Mouse (Mus musculus): Measurements from ENCODE around the gene Atxn7l2. TPM values are rescaled to one million over a fixed set of nuclear protein-coding genes. Genes with fewer than 3 reads are reported as not detected.

The Atxn7l2 gene
- polyA plus RNA-seq, 1 experiment from 2014 or later, result 18.1 TPM

- peaks cover 2% of the 10 kb centered on the region for H3K4me1 ChIP-seq
- peaks cover 46% of the 10 kb centered on the region for H3K27me3 ChIP-seq (ENCODE audit: low read depth, poor library complexity, severe bottlenecking)
- no peak overlapping the region for H3K27ac ChIP-seq (replicated peaks)
Observed at GRCm38 (mm10) chr3:108220661-108221060, 9.9 kb upstream of the Atxn7l2 start.

GRCm38 (mm10) chr3:108214734-108215133, 4.0 kb upstream of the Atxn7l2 start:
- Histone ChIP-seq H3K9me3 (replicated peaks) (no peaks in the 10 kb centered on the region), H3K4me1 (peaks cover 7% of the 10 kb centered on the region), H3K27me3 (ENCODE audit: low read depth, poor library complexity, severe bottlenecking) (no peaks in the 10 kb centered on the region), H3K4me3 (no peak overlapping the region), H3K36me3 (no peaks in the 10 kb centered on the region), H3K27ac (replicated peaks) (no peak overlapping the region)
- 23% methylated on average over 5 of the region's 5 CpGs for WGBS
- DNase-seq (ENCODE audit: low spot score), result no peak

More at GRCm38 (mm10) chr3:108220661-108221060, 9.9 kb upstream of the Atxn7l2 start:
- H3K36me3 ChIP-seq, result no peaks in the 10 kb centered on the region
- H3K9me3 ChIP-seq (replicated peaks), result no peaks in the 10 kb centered on the region
- no peak for DNase-seq (ENCODE audit: low spot score)
- 85% methylated on average over 3 of the region's 3 CpGs for WGBS
- H3K4me3 ChIP-seq, result no peak overlapping the region

DNA sequence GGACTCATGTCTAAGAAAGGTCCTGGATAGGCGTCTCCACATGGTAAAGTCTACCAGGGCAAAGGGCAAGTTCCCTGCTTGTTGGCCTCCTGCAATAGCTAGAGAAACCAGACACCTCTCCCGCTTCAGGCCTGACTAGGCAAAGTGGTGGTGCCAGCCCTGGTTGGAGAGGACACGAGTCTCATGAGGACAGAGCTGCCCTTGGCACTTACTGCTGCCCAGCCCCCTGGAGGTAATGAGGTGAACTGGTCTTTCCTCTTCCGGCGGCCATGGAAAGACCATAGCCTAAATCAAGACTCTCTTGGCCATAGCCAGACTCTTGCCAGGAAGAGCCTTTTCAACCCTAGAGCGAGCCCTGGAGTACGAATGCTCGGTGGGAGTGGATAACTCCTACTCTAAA, 1.7 kb upstream of the Atxn7l2 start:
- Histone ChIP-seq H3K27ac (replicated peaks) (no peak overlapping the region), H3K27me3 (ENCODE audit: low read depth, poor library complexity, severe bottlenecking) (no peaks in the 10 kb centered on the region), H3K4me1 (peaks cover 24% of the 10 kb centered on the region), H3K9me3 (replicated peaks) (no peaks in the 10 kb centered on the region), H3K36me3 (peaks cover 11% of the 10 kb centered on the region), H3K4me3 (no peak overlapping the region)
- WGBS, result 83% methylated on average over 8 of the region's 8 CpGs
- DNase-seq (ENCODE audit: low spot score), result no peak

- H3K9me3 ChIP-seq (replicated peaks), result no peaks in the 10 kb centered on the region
- peaks cover 25% of the 10 kb centered on the region for H3K4me1 ChIP-seq
- H3K4me3 ChIP-seq, result peak overlapping the region; percentile 79
- DNase-seq (ENCODE audit: low spot score), result no peak
- no peak overlapping the region for H3K27ac ChIP-seq (replicated peaks)
- peaks cover 17% of the 10 kb centered on the region for H3K36me3 ChIP-seq
- H3K27me3 ChIP-seq (ENCODE audit: low read depth, poor library complexity, severe bottlenecking), result no peaks in the 10 kb centered on the region
- 94% methylated on average over 6 of the region's 6 CpGs for WGBS
Observed at GRCm38 (mm10) chr3:108211845-108212244, 1.1 kb upstream of the Atxn7l2 start.

- Histone ChIP-seq H3K27ac (replicated peaks) (peak overlapping the region; percentile 100), H3K9me3 (replicated peaks) (no peaks in the 10 kb centered on the region), H3K27me3 (ENCODE audit: low read depth, poor library complexity, severe bottlenecking) (no peaks in the 10 kb centered on the region), H3K36me3 (peaks cover 33% of the 10 kb centered on the region), H3K4me3 (peak overlapping the region; percentile 79), H3K4me1 (peaks cover 27% of the 10 kb centered on the region)
- DNase-seq (ENCODE audit: low spot score), result peak; percentile 98
- WGBS, result 1% methylated on average over 72 of the region's 72 CpGs
Observed at GRCm38 (mm10) chr3:108209946-108210770, 576 bp downstream of the Atxn7l2 start.

- H3K4me3 ChIP-seq, result peak overlapping the region; percentile 79
- H3K9me3 ChIP-seq (replicated peaks), result no peaks in the 10 kb centered on the region
- peaks cover 40% of the 10 kb centered on the region for H3K36me3 ChIP-seq
- DNase-seq (ENCODE audit: low spot score), result peak; percentile 30
- H3K27ac ChIP-seq (replicated peaks), result peak overlapping the region; percentile 100
- peaks cover 27% of the 10 kb centered on the region for H3K4me1 ChIP-seq
- H3K27me3 ChIP-seq (ENCODE audit: low read depth, poor library complexity, severe bottlenecking), result no peaks in the 10 kb centered on the region
- 10% methylated on average over 8 of the region's 8 CpGs for WGBS
Observed at GRCm38 (mm10) chr3:108209536-108209935, 1.2 kb downstream of the Atxn7l2 start.

GRCm38 (mm10) chr3:108209001-108209400, 1.7 kb downstream of the Atxn7l2 start:
- WGBS, result 65% methylated on average over 3 of the region's 3 CpGs
- Histone ChIP-seq H3K36me3 (peaks cover 44% of the 10 kb centered on the region), H3K9me3 (replicated peaks) (no peaks in the 10 kb centered on the region), H3K4me3 (peak overlapping the region; percentile 79), H3K4me1 (peaks cover 27% of the 10 kb centered on the region), H3K27me3 (ENCODE audit: low read depth, poor library complexity, severe bottlenecking) (no peaks in the 10 kb centered on the region), H3K27ac (replicated peaks) (peak overlapping the region; percentile 100)
- no peak for DNase-seq (ENCODE audit: low spot score)

DNA sequence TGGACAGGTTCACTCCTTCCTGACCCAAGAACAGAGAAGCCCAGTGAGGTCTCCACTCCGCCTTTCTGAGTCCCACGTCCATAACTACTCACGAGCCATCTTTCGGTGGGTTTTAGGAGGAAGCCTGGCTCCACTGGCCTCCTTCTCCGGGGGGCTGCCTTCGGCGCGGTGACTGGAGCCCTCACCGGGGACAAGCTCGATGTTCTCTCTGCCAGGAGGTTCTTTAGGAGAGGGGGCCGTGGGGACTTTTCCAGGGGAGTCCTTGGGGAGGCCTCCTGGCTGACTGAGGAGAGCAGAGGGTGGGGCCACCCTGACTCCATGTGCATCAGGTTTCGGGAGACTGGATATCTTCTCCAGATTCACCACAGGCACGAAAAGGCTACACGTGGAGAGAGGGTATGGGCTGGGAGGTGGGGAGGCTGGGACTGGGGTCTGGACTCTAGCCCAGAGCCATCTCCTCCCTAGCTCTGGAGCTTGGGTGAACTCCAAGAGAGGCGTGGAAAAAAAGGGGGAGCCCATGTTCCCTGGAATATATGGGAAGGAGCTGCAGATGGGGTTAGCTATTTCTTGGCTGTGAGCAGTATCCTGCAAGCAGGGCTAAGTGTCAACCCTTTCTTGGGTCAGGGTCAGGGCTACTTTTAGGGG, 3.9 kb downstream of the Atxn7l2 start:
- Histone ChIP-seq H3K27ac (replicated peaks) (no peak overlapping the region), H3K4me3 (no peak overlapping the region)

GRCm38 (mm10) chr3:108205601-108206000, 5.1 kb downstream of the Atxn7l2 start:
- no peaks in the 10 kb centered on the region for H3K27me3 ChIP-seq (ENCODE audit: low read depth, poor library complexity, severe bottlenecking)
- H3K4me3 ChIP-seq, result no peak overlapping the region
- no peak for DNase-seq (ENCODE audit: low spot score)
- no peaks in the 10 kb centered on the region for H3K9me3 ChIP-seq (replicated peaks)
- peaks cover 45% of the 10 kb centered on the region for H3K4me1 ChIP-seq
- H3K27ac ChIP-seq (replicated peaks), result peak overlapping the region; percentile 2; the same call in 1 of the 2 replicates
- 90% methylated on average over 8 of the region's 8 CpGs for WGBS
- H3K36me3 ChIP-seq, result peaks cover 68% of the 10 kb centered on the region

More for the DNA sequence above, 3.9 kb downstream of the Atxn7l2 start:
- Histone ChIP-seq H3K27me3 (ENCODE audit: low read depth, poor library complexity, severe bottlenecking) (no peaks in the 10 kb centered on the region), H3K36me3 (peaks cover 65% of the 10 kb centered on the region), H3K9me3 (replicated peaks) (no peaks in the 10 kb centered on the region), H3K4me1 (peaks cover 39% of the 10 kb centered on the region)
- DNase-seq (ENCODE audit: low spot score), result no peak
- WGBS, result 96% methylated on average over 15 of the region's 15 CpGs

DNA sequence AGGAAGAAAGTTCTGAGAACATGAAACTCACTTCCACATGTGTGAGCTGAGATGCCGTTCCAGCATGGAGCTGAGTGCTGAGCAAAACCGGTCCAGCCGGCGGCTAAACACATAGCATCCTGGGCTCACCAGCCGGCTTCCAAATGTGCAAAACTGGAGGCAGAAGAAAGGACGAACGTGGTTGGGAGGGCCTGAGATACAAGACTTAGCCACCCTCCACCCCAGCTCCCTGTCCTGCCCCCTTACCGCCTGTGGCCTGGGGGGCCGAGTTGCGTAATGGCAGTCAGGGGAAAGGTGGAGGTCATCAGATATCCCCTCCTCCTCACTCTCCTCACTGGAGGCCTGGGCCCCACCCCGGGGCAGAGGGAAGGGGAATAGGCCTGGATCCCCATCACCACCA, 6.3 kb downstream of the Atxn7l2 start:
- Histone ChIP-seq H3K9me3 (replicated peaks) (no peaks in the 10 kb centered on the region), H3K27me3 (ENCODE audit: low read depth, poor library complexity, severe bottlenecking) (no peaks in the 10 kb centered on the region), H3K4me1 (peaks cover 53% of the 10 kb centered on the region), H3K27ac (replicated peaks) (no peak overlapping the region), H3K4me3 (no peak overlapping the region), H3K36me3 (peaks cover 69% of the 10 kb centered on the region)
- no peak for DNase-seq (ENCODE audit: low spot score)
- WGBS, result 89% methylated on average over 11 of the region's 11 CpGs

- Histone ChIP-seq H3K27me3 (ENCODE audit: low read depth, poor library complexity, severe bottlenecking) (no peaks in the 10 kb centered on the region), H3K4me1 (peaks cover 50% of the 10 kb centered on the region), H3K27ac (replicated peaks) (0 out of 2 replicates have a peak overlapping the region, but pooled peaks have one; percentile 10), H3K9me3 (replicated peaks) (no peaks in the 10 kb centered on the region), H3K4me3 (no peak overlapping the region), H3K36me3 (peaks cover 76% of the 10 kb centered on the region)
- DNase-seq (ENCODE audit: low spot score), result peak; percentile 77
- WGBS, result 85% methylated on average over 11 of the region's 11 CpGs
Observed at GRCm38 (mm10) chr3:108203621-108204325, 7.0 kb downstream of the Atxn7l2 start.

- 92% methylated on average over 13 of the region's 13 CpGs for WGBS
- H3K4me1 ChIP-seq, result peaks cover 45% of the 10 kb centered on the region
- H3K9me3 ChIP-seq (replicated peaks), result no peaks in the 10 kb centered on the region
- no peak overlapping the region for H3K27ac ChIP-seq (replicated peaks)
- no peak overlapping the region for H3K4me3 ChIP-seq
- H3K27me3 ChIP-seq (ENCODE audit: low read depth, poor library complexity, severe bottlenecking), result no peaks in the 10 kb centered on the region
- DNase-seq (ENCODE audit: low spot score), result no peak
- peaks cover 79% of the 10 kb centered on the region for H3K36me3 ChIP-seq
Observed at GRCm38 (mm10) chr3:108203212-108203611, 7.5 kb downstream of the Atxn7l2 start.
